Comparison of ENCODE assay signal across 21 mouse cellular contexts in genomic region chr5:136516593-136516992, GRCm38 (mm10).
"Had no signal": no experiment of that assay in that cellular context is flagged by ENCODE, and none has a peak within 500 bp of the region (broad histone marks: within the 10 kb centered on the region; RNA-seq: fewer than 3 reads in every experiment).

No protein-coding gene starts in this region.

- H3K9ac ChIP-seq: intestine, embryonic 15.5 days; liver, embryonic 12.5 days; liver, embryonic 15.5 days; lung, embryonic 15.5 days; midbrain, embryonic 13.5 days; neural tube, embryonic 13.5 days; stomach, embryonic 15.5 days had no signal

- H3K27me3 ChIP-seq: intestine, embryonic 15.5 days; liver, embryonic 12.5 days; liver, embryonic 15.5 days; lung, embryonic 15.5 days; megakaryocyte, embryonic 14.5 days; midbrain, embryonic 13.5 days; neural tube, embryonic 13.5 days; stomach, embryonic 15.5 days had no signal

- H3K36me3 ChIP-seq: intestine, embryonic 15.5 days; liver, embryonic 12.5 days; liver, embryonic 15.5 days; lung, embryonic 15.5 days; midbrain, embryonic 13.5 days; neural tube, embryonic 13.5 days; stomach, embryonic 15.5 days had no signal

- ATAC-seq: hindbrain, embryonic 16.5 days; intestine, embryonic 15.5 days; liver, embryonic 12.5 days; midbrain, embryonic 13.5 days; midbrain, embryonic 16.5 days had no signal

- H3K4me2 ChIP-seq: intestine, embryonic 15.5 days; liver, embryonic 12.5 days; liver, embryonic 15.5 days; lung, embryonic 15.5 days; midbrain, embryonic 13.5 days; neural tube, embryonic 13.5 days; stomach, embryonic 15.5 days had no signal

- DNase-seq: layer of hippocampus, adult 9-11 months; lung, adult 18-20 months; lung, postnatal 10 days; lung, postnatal 36 days; retina, postnatal 1 day; right cerebral cortex, postnatal 25 days; spleen, adult 18-20 months; thymus, postnatal 25 days had no signal

- H3K27ac ChIP-seq: intestine, embryonic 15.5 days; layer of hippocampus, adult 2 months; liver, embryonic 12.5 days; liver, embryonic 15.5 days; lung, embryonic 15.5 days; midbrain, embryonic 10.5 days; midbrain, embryonic 13.5 days; neural tube, embryonic 13.5 days; stomach, embryonic 15.5 days had no signal

- H3K9me3 ChIP-seq: intestine, embryonic 15.5 days; liver, embryonic 12.5 days; liver, embryonic 15.5 days; lung, embryonic 15.5 days; megakaryocyte, embryonic 14.5 days; midbrain, embryonic 10.5 days; midbrain, embryonic 13.5 days; neural tube, embryonic 13.5 days; stomach, embryonic 15.5 days had no signal

- H3K4me3 ChIP-seq: intestine, embryonic 15.5 days; layer of hippocampus, adult 2 months; liver, embryonic 12.5 days; liver, embryonic 15.5 days; lung, embryonic 15.5 days; megakaryocyte, embryonic 14.5 days; midbrain, embryonic 10.5 days; midbrain, embryonic 13.5 days; myocyte; neural tube, embryonic 13.5 days; stomach, embryonic 15.5 days had no signal
